Mouse (Mus musculus) liver, embryonic 11.5 days (tissue): ENCODE measurements around the gene Spata7. TPM values are rescaled to one million over a fixed set of nuclear protein-coding genes. Genes with fewer than 3 reads are reported as not detected.

Experiments used
- ATAC-seq: fragments of 200-750 bp; cut with Nextera tagmentation; replicated peaks from 2 replicates; pipeline ENCODE4 v1.8.0; 2017; ENCODE audit warnings: moderate number of reproducible peaks, mild to moderate bottlenecking, moderate TSS enrichment, moderate library complexity; ENCODE audit not compliant: low FRiP score
- DNase-seq: peaks from one replicate; pipeline ENCODE4 v3.0.0-alpha.2; 2017; ENCODE audit warnings: low spot score
- H3K27ac ChIP-seq: fragments of 300-500 bp; sonication (generic); 2 replicates; pipeline ENCODE4 v1.5.1; 2014; ENCODE audit warnings: mild to moderate bottlenecking, low read depth, low read length, control low read depth
- H3K27me3 ChIP-seq: fragments of 300-500 bp; sonication (generic); replicated peaks from 2 replicates; pipeline ENCODE4 v1.6.1; 2014; ENCODE audit warnings: low read length, mixed read lengths; ENCODE audit not compliant: control insufficient read depth, insufficient read depth
- H3K36me3 ChIP-seq: fragments of 300-500 bp; sonication (generic); 2 replicates; pipeline ENCODE4 v1.6.1; 2014; ENCODE audit warnings: mild to moderate bottlenecking, low read length, moderate library complexity, mixed read lengths; ENCODE audit not compliant: control insufficient read depth, insufficient read depth
- H3K4me1 ChIP-seq: fragments of 300-500 bp; sonication (generic); replicated peaks from 2 replicates; pipeline ENCODE4 v1.6.1; 2014; ENCODE audit warnings: low read length, mixed read lengths; ENCODE audit not compliant: control insufficient read depth, insufficient read depth
- H3K4me2 ChIP-seq: fragments of 300-500 bp; sonication (generic); 2 replicates; pipeline ENCODE4 v1.6.1; 2014; ENCODE audit warnings: mild to moderate bottlenecking, control low read depth, moderate library complexity
- H3K4me3 ChIP-seq: fragments of 300-500 bp; sonication (generic); 2 replicates; pipeline ENCODE4 v1.5.1; 2014; ENCODE audit warnings: low read depth, low read length, control low read depth
- H3K9ac ChIP-seq: fragments of 300-500 bp; sonication (generic); 2 replicates; pipeline ENCODE4 v1.6.1; 2014; ENCODE audit warnings: low read depth, low read length, control low read depth
- H3K9me3 ChIP-seq: fragments of 300-500 bp; sonication (generic); 2 replicates; pipeline ENCODE4 v1.6.1; 2016; ENCODE audit warnings: low read length, inconsistent platforms, mixed read lengths; ENCODE audit not compliant: control insufficient read depth
- WGBS: fragments of 180-500 bp; shearing (Covaris S2); extraction: QIAGEN DNeasy Blood & Tissue Kit; methylation state at CpG from one replicate; pipeline ENCODE4 v1.1.7; 2014; 5-methylcytosine and 5-hydroxymethylcytosine counted together
- polyA plus RNA-seq: library from polyadenylated mRNA; unstranded; fragments of >200 nt; fragmentation: Nextera tagmentation; extraction: Ambion mirVana; gene quantifications from 2 replicates; pipeline ENCODE4 v1.2.1, GENCODE M21; 2014

The Spata7 gene
- polyA plus RNA-seq, result 9.1 and 9.7 TPM in 2 replicates

DNA sequence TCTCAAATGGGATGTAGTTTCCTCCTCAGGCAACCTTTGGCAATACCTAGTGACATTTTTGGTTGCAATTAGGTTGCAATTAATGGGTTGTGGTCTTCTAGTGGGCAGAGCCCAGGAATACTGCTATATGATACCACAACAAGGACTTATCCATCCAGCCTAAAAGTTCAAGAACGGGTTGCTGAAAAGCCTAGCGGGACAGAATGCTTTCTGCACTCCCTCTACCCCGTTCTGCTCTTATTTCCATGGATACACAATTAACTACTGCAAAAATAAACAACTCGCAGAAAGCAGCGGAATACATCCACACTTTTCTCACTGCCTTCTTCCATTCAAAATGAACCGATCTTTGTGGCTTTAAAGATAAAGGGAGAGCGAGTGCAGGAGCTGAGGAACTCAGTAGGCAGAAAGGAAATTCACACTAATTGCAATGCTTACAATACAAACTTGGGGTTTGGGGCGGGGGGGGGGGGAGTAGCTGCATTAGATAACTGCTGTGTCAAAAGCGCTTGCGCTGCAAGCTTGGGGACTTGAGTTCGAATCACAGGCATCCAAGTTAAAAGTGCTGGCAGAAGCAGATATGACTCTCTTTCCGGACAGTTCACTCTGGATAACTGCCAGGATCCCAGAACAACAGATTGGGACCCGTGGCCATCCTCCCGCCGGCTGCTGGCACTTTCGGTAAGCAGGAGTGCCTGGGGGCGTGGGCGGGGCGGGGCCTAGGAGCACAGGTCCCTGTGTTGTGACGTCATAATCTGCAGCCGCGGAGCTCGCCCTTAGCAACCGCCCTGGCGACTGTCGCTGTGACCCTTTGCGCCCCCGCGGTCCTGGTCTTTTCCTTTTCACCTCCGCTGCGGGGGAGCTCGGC, at the start of gene Spata7:
TSS of gene Spata7 (plus strand) at position 766 of the 868 bp plus-strand sequence.
- ATAC-seq (peak; percentile 98), DNase-seq (peak; percentile 86)
- Histone ChIP-seq H3K4me1 (no peaks in the 10 kb centered on the region; the same call in 1 of the 2 replicates), H3K9ac (peak within 1 kb of the TSS; percentile 74), H3K9me3 (no peaks in the 10 kb centered on the region), H3K4me2 (peak within 1 kb of the TSS; percentile 69), H3K36me3 (no peaks in the 10 kb centered on the region), H3K4me3 (peak within 1 kb of the TSS; percentile 82), H3K27ac (no peak within 1 kb of the TSS), H3K27me3 (no peaks in the 10 kb centered on the region)
- 3% methylated on average over 32 of the region's 32 CpGs for WGBS

DNA sequence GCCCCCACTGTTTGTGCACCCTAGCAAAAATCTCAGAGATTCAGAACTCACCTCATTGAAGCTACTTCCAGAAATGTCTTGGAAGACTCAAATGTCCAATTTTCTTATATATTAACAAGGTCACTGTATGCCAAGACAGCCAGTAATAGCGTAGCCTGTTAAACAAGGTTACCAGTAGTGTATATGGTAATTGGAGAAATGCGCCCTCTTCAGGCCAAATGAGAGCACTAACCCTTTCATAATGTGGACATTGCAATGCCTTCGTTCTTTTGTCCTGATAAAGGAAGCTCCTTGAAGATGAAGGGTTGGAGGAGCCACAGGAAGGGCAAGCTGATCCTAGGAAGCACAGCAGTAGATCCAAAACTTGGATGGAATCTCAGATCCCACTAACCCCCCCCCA, 42.7 kb upstream of the Spata7 start:
- Histone ChIP-seq H3K4me3 (no peak overlapping the region), H3K4me1 (no peaks in the 10 kb centered on the region), H3K4me2 (no peak overlapping the region), H3K9me3 (no peaks in the 10 kb centered on the region), H3K9ac (no peak overlapping the region), H3K27me3 (no peaks in the 10 kb centered on the region), H3K36me3 (no peaks in the 10 kb centered on the region), H3K27ac (no peak overlapping the region)
- WGBS, result 31% methylated on average over 3 of the region's 3 CpGs
- ATAC-seq, result no peak
- DNase-seq, result no peak

DNA sequence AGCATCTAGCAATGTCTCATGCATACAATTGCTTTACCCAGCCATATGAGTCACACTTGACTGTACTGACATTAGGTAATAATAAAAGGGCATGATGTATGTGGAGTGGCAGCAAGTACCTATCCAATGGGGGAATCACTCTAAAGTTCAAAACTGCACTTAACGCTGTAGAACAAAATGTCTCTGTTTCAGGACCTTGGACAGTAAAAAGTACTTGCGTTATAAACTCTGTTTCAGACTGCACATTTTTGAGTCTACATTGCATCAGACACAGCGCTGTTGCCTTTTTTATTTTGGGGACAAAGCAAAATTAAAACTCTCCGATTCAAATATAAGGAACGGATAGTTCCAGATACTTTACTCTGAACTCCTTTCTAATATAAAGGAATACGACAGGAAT, 39.4 kb upstream of the Spata7 start:
- DNase-seq (no peak), ATAC-seq (no peak)
- H3K4me2 ChIP-seq, result no peak overlapping the region
- H3K9me3 ChIP-seq, result peaks cover 3% of the 10 kb centered on the region; the same call in 1 of the 2 replicates
- H3K27ac ChIP-seq, result no peak overlapping the region
- no peak overlapping the region for H3K4me3 ChIP-seq
- no peaks in the 10 kb centered on the region for H3K27me3 ChIP-seq
- no peaks in the 10 kb centered on the region for H3K36me3 ChIP-seq
- no peaks in the 10 kb centered on the region for H3K4me1 ChIP-seq
- WGBS, result 71% methylated on average over 6 of the region's 6 CpGs
- no peak overlapping the region for H3K9ac ChIP-seq

DNA sequence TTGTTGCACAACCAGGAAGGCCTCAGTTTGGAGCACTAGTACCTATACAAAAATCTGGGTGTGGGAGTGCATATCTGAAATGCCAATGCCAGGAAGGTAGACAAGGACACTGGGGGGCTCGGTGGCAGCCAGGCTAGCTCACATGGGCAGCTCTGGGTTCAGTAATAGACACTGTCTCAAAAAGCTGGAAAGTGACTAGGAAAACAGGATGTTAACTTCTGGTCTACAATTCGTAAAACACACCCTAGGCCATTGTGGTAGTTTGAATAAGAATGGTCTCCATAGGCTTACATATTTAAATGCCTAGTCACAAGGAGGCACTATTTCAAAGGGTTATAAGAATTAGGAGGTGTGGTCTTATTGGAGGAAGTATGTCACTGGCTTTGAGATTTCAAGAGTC, 36.9 kb upstream of the Spata7 start:
- no peak overlapping the region for H3K9ac ChIP-seq
- no peak overlapping the region for H3K4me2 ChIP-seq
- H3K27ac ChIP-seq, result no peak overlapping the region
- DNase-seq, result no peak
- peaks cover 3% of the 10 kb centered on the region; the same call in 1 of the 2 replicates for H3K9me3 ChIP-seq
- ATAC-seq, result no peak
- no peak overlapping the region for H3K4me3 ChIP-seq
- no peaks in the 10 kb centered on the region for H3K36me3 ChIP-seq
- WGBS, result 87% methylated on average over 2 of the region's 2 CpGs
- H3K4me1 ChIP-seq, result no peaks in the 10 kb centered on the region
- H3K27me3 ChIP-seq, result no peaks in the 10 kb centered on the region

- DNase-seq (no peak), ATAC-seq (no peak)
- H3K9ac ChIP-seq, result no peak overlapping the region
- 76% methylated on average over 5 of the region's 5 CpGs for WGBS
- no peaks in the 10 kb centered on the region for H3K4me1 ChIP-seq
- H3K36me3 ChIP-seq, result no peaks in the 10 kb centered on the region
- H3K9me3 ChIP-seq, result peaks cover 2% of the 10 kb centered on the region; the same call in 1 of the 2 replicates
- H3K27ac ChIP-seq, result no peak overlapping the region
- no peaks in the 10 kb centered on the region for H3K27me3 ChIP-seq
- no peak overlapping the region for H3K4me3 ChIP-seq
- H3K4me2 ChIP-seq, result no peak overlapping the region
Observed at GRCm38 (mm10) chr12:98600861-98601260, 27.1 kb upstream of the Spata7 start.

GRCm38 (mm10) chr12:98602114-98602513, 25.8 kb upstream of the Spata7 start:
- Histone ChIP-seq H3K4me1 (no peaks in the 10 kb centered on the region), H3K9ac (no peak overlapping the region), H3K36me3 (no peaks in the 10 kb centered on the region), H3K27me3 (no peaks in the 10 kb centered on the region), H3K4me3 (no peak overlapping the region), H3K27ac (no peak overlapping the region), H3K9me3 (no peaks in the 10 kb centered on the region), H3K4me2 (no peak overlapping the region)
- DNase-seq, result no peak
- no peak for ATAC-seq
- WGBS, result 19% methylated on average over 6 of the region's 6 CpGs

- no peak overlapping the region for H3K4me2 ChIP-seq
- no peak overlapping the region for H3K9ac ChIP-seq
- 87% methylated on average over 1 of the region's 1 CpGs for WGBS
- ATAC-seq (no peak), DNase-seq (no peak)
- H3K27me3 ChIP-seq, result no peaks in the 10 kb centered on the region
- no peak overlapping the region for H3K4me3 ChIP-seq
- no peaks in the 10 kb centered on the region for H3K4me1 ChIP-seq
- no peaks in the 10 kb centered on the region for H3K9me3 ChIP-seq
- no peaks in the 10 kb centered on the region for H3K36me3 ChIP-seq
- H3K27ac ChIP-seq, result no peak overlapping the region
Observed at GRCm38 (mm10) chr12:98605264-98605663, 22.7 kb upstream of the Spata7 start.

GRCm38 (mm10) chr12:98606595-98607290, 21.2 kb upstream of the Spata7 start:
- DNase-seq (no peak), ATAC-seq (no peak)
- Histone ChIP-seq H3K4me3 (no peak overlapping the region), H3K4me2 (no peak overlapping the region), H3K36me3 (no peaks in the 10 kb centered on the region), H3K27me3 (no peaks in the 10 kb centered on the region), H3K27ac (no peak overlapping the region), H3K9ac (no peak overlapping the region), H3K9me3 (no peaks in the 10 kb centered on the region), H3K4me1 (no peaks in the 10 kb centered on the region)
- 66% methylated on average over 5 of the region's 5 CpGs for WGBS
